Mouse (Mus musculus): ENCODE results near the gene Vil1.
"Not testable (repeated sequence)": the region's sequence is repeated elsewhere in the genome, so short reads cannot be mapped to it uniquely, and the experiment has no call there.

Vil1 gene

DNA sequence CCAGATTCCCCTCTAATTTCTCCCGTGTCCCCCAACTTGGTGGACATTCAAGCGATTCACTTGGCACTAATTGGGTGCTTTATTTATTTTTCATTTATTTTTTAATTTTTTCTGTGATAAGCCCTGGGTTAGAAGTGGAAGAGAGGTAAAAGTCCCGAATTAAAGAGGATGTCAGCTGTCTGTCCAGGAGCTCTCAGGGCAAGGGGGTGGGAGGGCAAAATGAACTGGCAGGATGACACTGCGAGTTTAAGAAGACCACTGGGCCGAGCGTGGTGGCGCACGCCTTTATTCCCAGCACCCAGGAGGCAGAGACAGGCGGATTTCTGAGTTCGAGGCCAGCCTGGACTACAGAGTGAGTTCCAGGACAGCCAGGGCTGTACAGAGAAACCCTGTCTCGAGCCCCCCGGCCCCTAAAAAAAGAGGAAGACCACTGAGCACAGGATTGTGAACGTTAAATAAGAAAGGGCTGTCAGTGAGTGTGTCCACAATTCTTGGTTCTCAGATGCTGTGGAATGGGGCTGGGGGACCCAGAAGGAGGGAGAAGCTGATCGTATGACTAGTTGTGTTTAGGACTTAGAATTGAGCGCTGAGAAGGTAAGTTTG lies 21.7 kb upstream of the Vil1 start:
- DNase-seq (ENCODE audit: extremely low spot score) = no peak

DNA sequence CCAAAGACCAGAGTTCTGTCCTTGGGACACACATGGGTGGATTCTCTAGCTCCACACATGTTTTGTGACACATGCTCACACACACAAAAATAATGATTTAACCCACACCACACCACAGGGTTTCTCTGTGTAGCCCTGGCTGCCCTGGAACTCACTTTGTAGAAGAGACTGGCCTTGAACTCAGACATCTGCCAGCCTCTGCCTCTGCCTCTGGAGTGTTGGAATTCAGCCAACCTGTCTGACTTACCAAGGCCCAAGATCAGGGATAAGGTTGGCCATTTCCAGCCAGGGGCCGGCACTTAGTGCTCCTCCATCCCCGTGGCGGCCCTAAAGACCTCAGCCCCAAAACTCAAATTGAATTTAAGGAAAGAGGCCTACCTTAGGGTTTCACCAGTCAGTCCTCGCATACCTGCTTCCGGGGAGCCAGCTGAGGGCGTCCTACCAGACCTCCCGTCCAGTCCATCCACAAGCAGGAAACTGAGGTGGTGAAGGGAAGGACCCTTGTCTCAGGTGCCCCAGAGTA lies 20.7 kb upstream of the Vil1 start:
- no peak for DNase-seq (ENCODE audit: extremely low spot score)

DNA sequence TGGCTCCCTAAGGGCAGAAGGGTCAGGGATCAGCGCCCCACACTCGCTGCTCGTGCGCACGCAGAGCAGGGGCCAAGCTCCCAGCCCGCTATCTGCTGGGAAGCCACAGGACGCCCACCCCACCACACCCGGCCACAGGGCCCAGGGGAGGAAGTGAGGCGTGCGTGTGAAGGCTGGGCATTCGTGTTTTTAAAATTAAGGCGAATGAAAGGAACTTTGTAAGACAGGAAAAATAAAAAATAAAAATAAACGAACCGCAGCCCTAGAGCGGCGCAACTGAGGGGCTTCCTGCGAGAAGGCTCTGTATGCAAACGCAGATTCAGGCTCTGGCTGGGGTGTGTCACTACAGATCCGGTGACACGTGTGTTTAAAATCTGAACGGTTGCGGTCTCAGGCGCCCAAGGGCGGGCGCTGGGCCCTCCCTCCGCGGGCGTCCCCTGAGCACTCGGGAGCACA lies 19.3 kb upstream of the Vil1 start:
- peak; percentile 38 for DNase-seq (ENCODE audit: extremely low spot score)

DNA sequence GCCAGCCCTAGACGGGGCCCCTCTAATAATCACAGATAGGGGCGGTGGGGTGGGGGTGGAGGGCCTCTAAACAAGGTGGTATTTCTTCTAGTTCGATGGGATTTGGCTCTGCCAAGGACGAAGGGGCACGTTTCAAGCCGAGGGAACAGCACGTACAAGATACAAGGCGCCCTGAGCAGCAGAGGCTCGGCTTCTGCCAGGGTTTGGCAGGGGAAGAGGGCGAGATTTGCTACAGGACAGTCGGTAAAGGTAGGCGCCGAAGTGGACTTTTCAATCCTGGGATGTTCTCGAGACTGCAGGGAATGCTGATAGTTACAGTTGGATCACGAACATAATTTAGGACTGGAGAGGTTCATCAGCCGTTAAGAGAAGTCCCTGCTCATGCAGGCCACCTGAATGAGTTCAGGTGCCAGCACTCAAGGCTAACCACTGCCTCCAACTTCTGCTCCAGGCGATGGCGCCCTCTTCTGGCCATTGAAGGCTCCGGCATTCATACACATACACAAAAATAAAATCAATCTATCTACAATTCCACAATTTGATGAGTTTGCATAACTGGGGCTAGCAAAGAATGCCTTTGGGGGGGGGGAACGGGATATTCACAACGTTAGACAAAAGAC lies 18.8 kb upstream of the Vil1 start:
- DNase-seq (ENCODE audit: extremely low spot score) = peak; percentile 68

DNA sequence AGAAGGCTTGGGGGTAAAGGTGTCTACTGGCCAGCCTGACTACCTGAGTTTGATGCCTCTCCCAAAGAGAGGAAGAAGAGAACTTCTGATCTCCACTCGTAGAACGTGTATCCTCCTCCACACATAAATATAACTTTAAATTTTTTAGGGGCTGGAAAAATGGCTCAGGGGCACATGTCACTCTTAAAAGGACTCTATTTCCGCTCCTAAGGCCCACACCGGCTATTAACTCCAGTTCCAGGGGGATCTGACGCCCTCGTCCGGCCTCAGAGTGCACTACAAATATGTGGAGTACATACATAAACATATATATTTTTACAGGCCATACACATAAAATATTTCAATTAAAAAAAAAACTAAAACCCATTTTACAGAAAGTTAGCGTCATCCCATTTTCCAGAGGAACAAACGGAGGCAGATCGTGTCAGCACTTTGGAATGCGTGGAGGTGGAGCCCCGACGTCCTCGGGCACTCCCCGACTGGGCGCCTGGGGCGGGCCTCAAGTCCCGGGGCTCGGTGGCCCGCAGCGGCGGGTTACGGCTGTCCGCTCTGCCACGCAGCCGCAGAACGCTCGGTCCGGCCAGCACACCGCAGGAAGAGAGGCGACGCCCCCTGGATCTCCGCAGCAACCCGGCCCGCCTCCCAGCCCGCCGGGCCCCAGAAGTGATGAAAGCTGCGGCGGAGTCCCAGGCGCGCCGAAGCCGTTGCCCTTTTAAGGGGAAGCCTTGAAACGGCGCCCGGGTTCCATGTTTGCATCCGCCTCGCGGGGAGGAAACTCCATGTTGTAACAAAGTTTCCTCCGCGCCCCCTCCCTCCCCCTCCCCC lies 18.0 kb upstream of the Vil1 start, which contains the start of gene Ctdsp1:
Gene Ctdsp1, plus strand, starts transcription at position 586 of the 825 bp plus-strand sequence.
- DNase-seq (ENCODE audit: extremely low spot score) = peak; percentile 95

DNA sequence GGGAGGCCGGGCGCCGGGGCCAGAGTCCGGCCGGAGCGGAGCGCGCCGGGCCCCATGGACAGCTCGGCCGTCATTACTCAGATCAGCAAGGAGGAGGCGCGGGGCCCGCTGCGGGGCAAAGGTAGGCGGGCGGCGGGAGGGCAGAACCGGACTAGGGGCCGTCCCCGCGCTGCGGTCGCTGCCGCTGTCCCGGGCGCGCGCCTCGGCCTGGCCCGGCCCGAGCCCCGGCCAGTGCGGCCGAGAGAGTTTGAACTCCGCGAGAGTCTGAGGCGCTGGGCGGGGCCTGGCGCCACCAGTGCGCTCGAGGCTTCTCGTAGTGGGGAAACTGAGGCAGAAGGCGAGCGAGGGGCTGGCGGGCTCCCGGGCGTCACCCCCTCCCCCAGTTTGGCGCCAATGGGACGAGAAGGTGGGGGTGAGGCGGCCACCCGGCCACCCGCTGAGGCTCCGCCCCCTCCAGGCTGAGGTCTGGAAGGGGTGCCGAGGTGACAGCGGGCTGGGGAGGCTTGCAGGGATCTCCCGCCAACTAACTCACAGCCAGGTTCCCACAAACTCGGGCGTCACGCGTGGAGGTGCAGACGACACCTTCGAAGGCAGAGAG lies 17.2 kb upstream of the Vil1 start:
- peak; percentile 74 for DNase-seq (ENCODE audit: extremely low spot score)

DNA sequence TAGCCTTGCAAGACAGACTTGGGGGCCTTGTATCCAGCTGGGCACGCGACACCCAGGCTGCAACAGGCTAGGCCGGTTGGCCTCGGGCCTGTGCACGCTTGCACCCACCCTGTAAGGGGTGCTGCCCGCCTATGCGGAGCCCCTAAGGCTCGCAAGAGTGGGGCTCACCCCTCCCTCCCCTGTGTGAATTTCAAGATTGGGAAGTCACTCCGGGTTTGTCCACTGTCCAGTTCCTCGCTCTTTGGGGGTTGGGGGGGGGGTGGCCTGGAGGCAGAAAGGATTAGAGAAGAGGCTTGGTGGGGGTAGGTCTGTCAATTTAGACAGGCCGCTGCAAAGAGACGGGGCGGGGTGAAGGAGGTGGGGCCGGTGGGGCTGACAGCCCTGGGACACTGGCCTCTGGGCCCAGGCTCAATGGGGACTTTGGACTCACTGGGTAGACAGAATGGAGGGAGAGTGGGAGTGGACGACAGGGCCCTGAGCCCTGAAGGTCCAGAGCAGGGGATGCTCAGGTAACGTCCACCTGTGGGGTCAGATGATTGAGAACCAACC lies 16.7 kb upstream of the Vil1 start:
- DNase-seq (ENCODE audit: extremely low spot score) = peak; percentile 53

DNA sequence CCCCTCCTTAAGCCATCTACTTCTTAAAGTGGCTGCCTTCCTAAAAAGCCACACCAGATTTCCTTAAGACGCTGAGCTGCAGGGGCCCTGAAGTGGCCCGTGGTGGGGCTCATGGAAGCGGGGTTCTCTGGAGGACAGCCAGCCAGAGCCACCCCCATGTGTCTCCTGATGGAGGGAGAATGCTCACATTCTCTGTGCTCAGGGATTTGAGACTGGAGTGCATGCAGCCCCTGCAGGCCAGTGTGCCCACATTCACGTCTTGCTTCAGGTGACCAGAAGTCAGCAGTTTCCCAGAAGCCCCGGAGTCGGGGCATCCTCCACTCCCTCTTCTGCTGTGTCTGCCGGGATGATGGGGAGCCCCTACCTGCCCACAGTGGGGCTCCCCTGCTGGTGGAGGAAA lies 16.2 kb upstream of the Vil1 start:
- no peak for DNase-seq (ENCODE audit: extremely low spot score)

DNA sequence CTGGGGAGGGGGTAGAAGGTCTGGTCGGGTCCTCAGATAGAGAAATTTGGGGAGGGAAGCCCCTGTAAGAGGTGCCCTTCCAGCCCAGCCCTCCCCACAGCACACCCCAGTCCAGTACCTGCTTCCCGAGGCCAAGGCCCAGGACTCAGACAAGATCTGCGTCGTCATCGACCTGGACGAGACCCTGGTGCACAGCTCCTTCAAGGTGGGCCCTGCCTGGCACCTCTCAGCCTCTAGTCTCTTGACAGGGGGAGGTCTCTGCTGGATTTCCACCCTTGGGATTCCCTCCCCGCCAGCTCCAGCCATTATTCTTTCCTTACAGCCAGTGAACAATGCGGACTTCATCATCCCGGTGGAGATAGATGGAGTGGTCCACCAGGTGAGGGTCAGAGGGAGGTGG lies 15.5 kb upstream of the Vil1 start:
- DNase-seq (ENCODE audit: extremely low spot score) = no peak

DNA sequence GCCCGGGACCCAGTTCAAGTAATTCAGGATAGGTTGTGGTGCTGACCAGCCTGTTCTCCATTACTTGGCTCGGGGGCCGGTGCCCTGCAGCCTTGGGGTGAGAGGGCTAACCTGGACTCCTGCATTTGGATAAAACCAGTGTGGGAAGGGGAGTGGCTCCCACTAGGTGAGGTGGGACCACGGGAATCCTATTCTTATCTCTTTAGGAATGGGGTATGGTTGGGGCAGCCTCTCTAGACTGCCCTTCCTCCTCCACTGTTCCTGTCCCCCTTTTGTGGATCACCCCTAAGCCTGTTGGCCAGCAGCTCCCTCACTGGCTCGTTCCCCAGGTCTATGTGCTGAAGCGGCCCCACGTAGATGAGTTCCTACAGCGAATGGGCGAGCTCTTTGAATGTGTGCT lies 14.9 kb upstream of the Vil1 start:
- DNase-seq (ENCODE audit: extremely low spot score) = no peak

DNA sequence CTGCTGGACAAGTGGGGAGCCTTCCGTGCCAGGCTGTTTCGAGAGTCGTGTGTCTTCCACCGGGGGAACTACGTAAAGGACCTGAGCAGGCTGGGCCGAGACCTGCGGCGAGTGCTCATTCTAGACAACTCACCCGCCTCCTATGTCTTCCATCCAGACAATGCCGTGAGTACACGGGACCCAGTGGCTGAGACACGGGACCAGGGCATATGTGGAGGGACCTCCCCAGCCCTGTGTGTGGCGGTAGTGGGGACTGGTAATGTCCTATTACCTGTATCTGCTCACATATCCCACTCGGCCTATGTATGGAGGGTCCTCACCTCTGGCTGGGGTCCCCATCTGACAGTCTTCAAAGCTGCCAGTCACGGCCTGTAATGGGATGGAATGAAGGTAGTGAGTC lies 14.3 kb upstream of the Vil1 start:
- DNase-seq (ENCODE audit: extremely low spot score) = no peak

DNA sequence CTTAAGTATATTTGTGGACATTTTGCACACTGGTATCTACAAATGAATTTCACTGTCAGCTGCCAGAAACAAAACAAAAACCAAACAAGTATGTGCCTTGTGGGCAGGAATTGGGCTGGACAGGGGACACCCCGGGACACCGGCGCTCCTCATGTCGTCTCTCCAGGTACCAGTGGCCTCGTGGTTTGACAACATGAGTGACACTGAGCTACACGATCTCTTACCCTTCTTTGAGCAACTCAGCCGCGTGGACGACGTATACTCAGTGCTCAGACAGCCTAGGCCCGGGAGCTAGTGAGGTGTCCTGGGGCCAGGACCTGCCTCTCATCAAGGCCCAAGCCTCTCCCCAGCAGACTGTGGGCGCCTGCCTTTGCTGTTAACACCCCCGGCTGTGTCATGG lies 13.9 kb upstream of the Vil1 start:
- no peak for DNase-seq (ENCODE audit: extremely low spot score)

DNA sequence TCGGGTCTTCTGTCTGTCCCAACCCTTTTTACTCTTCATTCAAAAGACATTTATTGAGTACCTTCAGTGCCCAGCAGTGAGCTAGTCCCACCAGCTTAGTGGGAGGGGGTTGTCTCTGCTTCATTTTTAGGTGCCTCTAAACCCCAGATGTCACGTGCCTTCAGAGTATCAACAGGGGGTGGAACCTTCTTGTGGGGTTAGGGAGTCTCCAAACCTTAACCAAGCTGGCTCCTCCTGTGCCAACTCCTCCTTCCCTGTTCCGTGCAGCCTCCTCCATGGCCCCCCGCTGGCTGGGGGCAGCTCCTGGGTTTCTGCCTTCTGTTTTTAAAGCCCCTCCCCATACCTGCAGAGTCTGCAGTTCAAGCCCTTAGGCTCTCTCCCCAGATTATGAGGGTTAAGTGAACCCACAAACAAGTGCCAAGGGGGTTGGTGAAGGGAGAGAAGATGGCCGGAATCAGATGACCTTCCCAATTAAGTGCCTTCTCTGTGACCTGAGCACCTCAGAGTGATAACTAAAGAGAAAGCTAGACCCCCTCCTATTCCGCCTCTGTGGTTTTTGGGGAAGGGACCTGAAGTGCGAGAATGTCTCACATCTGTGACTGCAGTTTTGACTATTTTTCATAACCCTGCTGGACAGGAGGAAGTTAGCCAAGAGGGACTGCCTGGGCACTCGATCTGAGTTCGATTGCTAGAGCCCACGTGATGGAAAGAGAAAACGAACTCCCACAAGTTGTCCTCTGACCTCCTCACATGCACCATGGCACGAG lies 12.5 kb upstream of the Vil1 start:
- DNase-seq (ENCODE audit: extremely low spot score) = not testable (repeated sequence)

DNA sequence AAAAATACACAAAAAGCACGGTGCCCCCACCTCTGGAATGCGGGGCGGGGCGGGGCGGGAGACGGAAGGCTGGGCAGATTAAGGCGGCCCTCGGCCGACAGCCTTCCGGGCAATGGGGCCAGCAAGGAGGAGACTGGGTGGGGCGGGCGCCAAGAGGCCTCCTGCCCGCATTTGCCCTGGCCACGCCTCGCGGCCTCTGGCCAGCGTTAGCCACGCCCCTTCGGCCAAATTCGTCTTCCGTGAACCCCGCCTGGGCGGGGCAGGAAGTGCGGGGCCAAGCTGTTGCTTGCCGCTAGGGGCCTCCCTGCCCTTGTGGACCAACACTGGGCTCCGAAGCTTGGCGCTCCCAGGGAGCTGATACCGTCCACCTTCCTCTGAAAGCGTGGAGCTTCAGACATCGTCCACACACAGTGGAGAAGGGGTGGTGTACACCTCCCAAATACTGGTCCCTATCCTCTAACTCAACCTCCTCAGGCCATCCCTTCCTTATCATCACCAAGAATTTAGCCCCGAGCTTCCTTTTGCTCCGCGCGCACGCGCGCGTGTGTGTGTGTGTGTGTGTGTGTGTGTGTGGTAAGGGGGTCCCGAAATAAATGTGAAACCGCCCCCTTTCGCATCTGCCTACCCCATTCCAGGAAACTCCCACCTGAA lies 11.8 kb upstream of the Vil1 start:
- peak; percentile 99 for DNase-seq (ENCODE audit: extremely low spot score)

DNA sequence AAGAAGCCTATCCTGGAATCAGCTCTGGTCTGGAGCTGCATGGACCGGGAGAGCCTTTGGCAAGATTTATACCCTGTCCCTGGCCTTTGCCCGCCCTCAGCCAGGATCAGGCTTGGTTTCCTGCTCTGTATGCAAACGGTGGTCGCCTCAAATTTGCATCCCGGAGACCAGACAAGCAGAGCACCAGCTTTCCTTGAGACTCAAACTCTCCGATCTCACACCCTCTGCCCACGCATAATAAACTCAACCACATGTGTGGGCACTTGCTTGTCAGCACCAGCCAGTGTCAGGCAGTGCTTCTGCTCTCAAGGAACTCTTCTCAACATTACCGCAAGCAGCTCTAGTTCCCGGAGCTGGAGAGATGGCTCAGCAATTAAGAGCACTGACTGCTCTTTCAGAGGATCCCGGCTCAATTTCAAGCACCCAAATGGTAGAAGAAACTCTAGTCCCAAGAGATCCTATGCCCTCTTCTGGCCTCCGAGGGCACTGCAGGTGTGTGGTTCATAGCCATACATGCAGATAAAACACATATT lies 11.2 kb upstream of the Vil1 start:
- DNase-seq (ENCODE audit: extremely low spot score) = peak; percentile 78

DNA sequence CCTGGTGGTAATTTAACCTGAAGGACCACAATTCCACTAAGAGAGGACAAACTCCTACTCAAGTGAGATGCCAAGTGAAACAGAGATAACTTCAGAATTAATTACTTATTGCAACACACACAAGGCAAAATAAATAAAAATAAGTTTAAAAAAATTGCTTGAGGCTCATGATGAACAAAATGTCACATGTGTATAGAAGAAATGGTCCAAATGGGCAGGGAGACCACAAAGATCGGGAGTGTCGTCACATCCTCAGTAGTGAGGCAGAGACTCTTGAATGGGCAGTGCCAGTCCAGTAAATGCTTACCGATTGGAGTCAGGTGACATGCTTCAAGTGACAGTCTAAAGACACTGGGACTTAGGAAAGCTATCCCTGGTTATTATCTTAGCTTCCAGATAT lies 8.6 kb upstream of the Vil1 start:
- DNase-seq (ENCODE audit: extremely low spot score) = no peak

DNA sequence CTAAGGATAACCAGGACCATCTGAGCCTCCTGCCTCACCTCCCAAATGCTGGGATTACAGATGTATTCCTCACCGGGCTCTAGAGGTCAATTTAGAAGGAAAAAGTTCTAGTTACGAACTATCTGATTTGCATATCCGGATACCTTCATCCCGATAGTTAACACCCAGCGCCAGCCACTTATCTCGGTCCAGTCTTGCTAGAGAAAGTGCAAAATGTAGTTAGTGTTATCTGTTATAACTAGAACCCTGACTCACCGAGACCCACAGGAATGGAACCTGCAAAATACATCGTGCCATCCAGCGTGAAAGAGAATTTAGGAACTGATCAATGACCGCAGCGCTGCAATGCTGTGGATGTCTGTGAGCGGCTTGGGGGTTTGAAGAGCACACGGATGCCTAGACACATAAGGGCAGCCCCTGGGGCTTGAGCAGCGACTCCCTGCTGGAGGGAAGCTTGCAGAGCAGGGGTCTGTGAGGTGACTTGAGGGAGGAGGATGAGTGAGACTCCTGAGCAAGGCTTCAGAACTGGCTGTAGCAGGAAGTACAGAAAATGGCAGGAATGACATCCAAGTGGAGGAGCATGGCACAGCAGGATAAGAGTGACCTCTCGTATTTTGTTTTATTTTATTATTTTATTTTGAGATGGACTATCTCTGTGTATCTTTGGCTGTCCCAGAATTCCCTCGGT lies 8.0 kb upstream of the Vil1 start:
- no peak for DNase-seq (ENCODE audit: extremely low spot score)

DNA sequence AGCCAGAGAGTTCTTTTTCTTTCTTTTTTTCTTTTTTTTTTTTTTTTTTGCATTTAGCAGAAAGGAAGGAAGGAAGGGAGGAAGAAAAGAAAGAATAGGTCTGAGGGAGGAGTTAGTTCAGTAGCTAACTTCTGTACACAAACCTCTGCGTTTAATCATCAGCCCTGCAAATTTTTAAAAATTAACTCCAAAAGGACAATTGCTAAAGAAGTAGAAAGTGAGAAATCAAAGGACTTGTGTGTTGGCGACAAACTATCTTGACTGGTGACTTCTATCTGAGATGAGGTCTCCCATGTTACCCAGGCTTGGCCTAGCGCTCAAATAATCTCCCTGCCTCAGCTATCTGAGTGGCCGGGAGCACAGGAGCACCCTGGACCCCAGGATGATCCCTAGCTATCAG lies 5.0 kb upstream of the Vil1 start:
- DNase-seq (ENCODE audit: extremely low spot score) = no peak

DNA sequence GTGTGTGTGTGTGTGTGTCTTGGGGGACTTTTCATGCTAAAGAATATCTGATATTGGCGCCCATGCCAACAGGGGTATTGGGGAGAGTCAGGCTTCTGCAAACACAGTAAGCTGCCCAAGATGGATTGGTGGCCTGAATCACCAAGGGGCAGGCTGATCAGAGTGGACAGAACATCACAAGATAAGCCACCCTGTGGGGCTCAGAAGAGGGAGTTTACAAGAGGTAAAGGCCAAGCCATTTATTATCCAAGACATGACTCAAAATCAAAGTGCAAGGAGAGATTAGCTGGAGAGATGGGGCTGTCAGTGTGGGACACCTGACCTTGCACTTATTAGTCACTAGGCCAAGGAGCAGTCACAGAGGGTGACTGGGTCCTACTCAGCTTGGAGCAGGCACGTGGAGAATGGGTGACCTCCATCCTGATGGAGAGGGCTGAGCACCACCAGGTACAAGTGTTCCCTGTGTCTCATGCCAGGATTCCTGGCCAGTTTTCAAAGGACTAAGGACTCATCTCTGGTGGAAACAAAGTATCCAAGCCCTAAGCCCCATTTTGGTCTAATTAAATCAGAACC lies 2.7 kb downstream of the Vil1 start:
- DNase-seq (ENCODE audit: extremely low spot score) = no peak

DNA sequence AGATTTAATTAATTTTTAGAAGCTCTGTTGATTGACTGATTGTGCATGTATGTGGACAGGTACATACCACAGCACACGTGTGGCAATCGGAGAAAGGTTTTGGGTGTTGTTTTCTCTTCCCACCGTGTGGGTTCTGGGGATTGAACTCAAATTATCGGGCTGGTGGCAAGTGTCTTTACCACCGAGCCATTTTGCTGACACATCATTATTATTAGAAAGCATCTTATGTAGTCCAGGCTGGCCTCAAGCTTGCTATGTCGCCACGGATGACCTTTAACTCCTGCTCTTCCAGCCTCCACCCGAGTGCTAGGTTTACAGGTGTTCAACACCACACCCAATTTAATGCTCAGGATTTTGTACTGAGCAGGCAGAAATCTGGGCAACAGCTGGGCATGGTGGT lies 3.5 kb downstream of the Vil1 start:
- no peak for DNase-seq (ENCODE audit: extremely low spot score)
